Mouse (Mus musculus) kidney, adult 9 months (tissue): ENCODE measurements at regions not wholly inside any gene's neighbourhood (a gene's known extent, or its start where the extent isn't known, plus 50 kb on each side); places are given as distances from the start of the nearest gene placed in this dataset.
A peak's percentile ranks its signal among the peaks of the same experiment; 100 is the strongest.

Experiments
- DNase-seq: peaks from one replicate; pipeline ENCODE4 v3.0.0; 2022

GRCm38 (mm10) chrX:126465838-126466237, 349.8 kb downstream of the 4932411N23Rik start:
- peak; percentile 0 for DNase-seq
